Mouse (Mus musculus): Measurements from ENCODE around the gene Ctnna3. TPM values are rescaled to one million over a fixed set of nuclear protein-coding genes. Genes with fewer than 3 reads are reported as not detected.
"Not testable (repeated sequence)": the region's sequence is repeated elsewhere in the genome, so short reads cannot be mapped to it uniquely, and the experiment has no call there.

The Ctnna3 gene
- polyA plus RNA-seq, 1 experiment from 2014 or later: 0.90 TPM

- no peak overlapping the region for H3K4me3 ChIP-seq
- 71% methylated on average over 9 of the region's 9 CpGs for WGBS
- H3K27ac ChIP-seq: no peak overlapping the region
- H3K9ac ChIP-seq: no peak overlapping the region
- H3K4me2 ChIP-seq: no peak overlapping the region
- H3K9me3 ChIP-seq: no peaks in the 10 kb centered on the region
- no peak for ATAC-seq (ENCODE audit: insufficient number of reproducible peaks, insufficient read depth, low FRiP score, low TSS enrichment, low read depth)
- no peaks in the 10 kb centered on the region for H3K4me1 ChIP-seq
- H3K27me3 ChIP-seq: no peaks in the 10 kb centered on the region
- no peaks in the 10 kb centered on the region for H3K36me3 ChIP-seq
Measured at GRCm38 (mm10) chr10:64718036-64718435, 1288.1 kb downstream of the Ctnna3 start.

DNA sequence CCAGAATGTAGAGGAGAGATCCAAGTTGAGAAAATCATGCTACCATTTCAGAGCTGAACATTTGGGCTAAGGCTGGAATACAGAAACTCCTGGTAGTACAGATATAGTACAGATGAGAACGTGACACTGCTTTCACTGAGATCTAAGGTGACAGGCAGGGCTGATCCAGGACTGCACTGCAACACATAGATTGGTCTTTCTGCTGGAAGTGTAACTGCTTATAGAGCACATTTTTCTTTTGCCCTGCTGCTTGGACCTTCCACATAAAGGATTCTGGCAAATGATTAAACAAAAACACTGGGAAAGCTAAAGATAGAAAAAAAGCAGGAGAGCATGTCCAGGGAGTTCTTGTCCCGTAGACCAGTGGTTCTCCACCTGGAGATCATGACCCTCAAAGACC, 1305.8 kb downstream of the Ctnna3 start:
- ATAC-seq (ENCODE audit: insufficient number of reproducible peaks, insufficient read depth, low FRiP score, low TSS enrichment, low read depth): no peak
- 84% methylated on average over 2 of the region's 2 CpGs for WGBS

DNA sequence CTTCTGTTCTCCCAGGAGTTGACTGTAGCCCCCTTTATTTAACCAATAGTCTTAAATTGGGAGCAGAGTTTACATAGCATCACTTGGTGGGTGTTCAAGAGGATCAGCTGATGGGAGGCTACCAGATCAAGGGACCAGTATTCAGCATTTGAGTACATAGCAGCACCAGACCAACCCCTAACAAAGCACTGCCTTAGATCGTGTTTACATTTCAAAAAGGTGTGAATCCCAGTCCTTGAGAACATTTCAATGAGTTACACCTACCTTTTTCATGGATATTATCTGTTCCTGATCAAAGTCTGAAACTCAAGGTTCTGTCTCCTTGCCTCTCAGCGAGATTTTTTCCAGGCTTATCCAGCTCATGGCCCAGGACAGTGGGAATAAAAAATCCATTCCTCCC, 1306.7 kb downstream of the Ctnna3 start:
- WGBS: 41% methylated on average over 2 of the region's 2 CpGs
- H3K4me3 ChIP-seq: no peak overlapping the region
- no peak for ATAC-seq (ENCODE audit: insufficient number of reproducible peaks, insufficient read depth, low FRiP score, low TSS enrichment, low read depth)
- no peak overlapping the region for H3K9ac ChIP-seq
- no peaks in the 10 kb centered on the region for H3K4me1 ChIP-seq
- no peaks in the 10 kb centered on the region for H3K9me3 ChIP-seq
- H3K27ac ChIP-seq: no peak overlapping the region
- H3K36me3 ChIP-seq: no peaks in the 10 kb centered on the region
- H3K27me3 ChIP-seq: no peaks in the 10 kb centered on the region
- H3K4me2 ChIP-seq: no peak overlapping the region

More for the DNA sequence above, 1305.8 kb downstream of the Ctnna3 start:
- Histone ChIP-seq H3K9ac (no peak overlapping the region), H3K27ac (no peak overlapping the region), H3K4me1 (no peaks in the 10 kb centered on the region), H3K4me2 (no peak overlapping the region), H3K27me3 (no peaks in the 10 kb centered on the region), H3K36me3 (no peaks in the 10 kb centered on the region), H3K9me3 (no peaks in the 10 kb centered on the region), H3K4me3 (no peak overlapping the region)

- not testable (repeated sequence) for H3K9ac ChIP-seq; H3K27me3 ChIP-seq; H3K36me3 ChIP-seq; H3K4me3 ChIP-seq; ATAC-seq (ENCODE audit: insufficient number of reproducible peaks, insufficient read depth, low FRiP score, low TSS enrichment, low read depth); H3K4me1 ChIP-seq; H3K9me3 ChIP-seq; H3K4me2 ChIP-seq; H3K27ac ChIP-seq
- 85% methylated on average over 11 of the region's 11 CpGs for WGBS
Measured at GRCm38 (mm10) chr10:64741721-64742120, 1311.8 kb downstream of the Ctnna3 start.

- H3K4me2 ChIP-seq; H3K36me3 ChIP-seq; H3K9me3 ChIP-seq; H3K4me1 ChIP-seq; ATAC-seq (ENCODE audit: insufficient number of reproducible peaks, insufficient read depth, low FRiP score, low TSS enrichment, low read depth); H3K27ac ChIP-seq; H3K4me3 ChIP-seq; H3K9ac ChIP-seq; H3K27me3 ChIP-seq: not testable (repeated sequence)
- 29% methylated on average over 3 of the region's 3 CpGs for WGBS
Measured at GRCm38 (mm10) chr10:64744099-64744498, 1314.2 kb downstream of the Ctnna3 start.

- Histone ChIP-seq H3K27ac (no peak overlapping the region), H3K36me3 (no peaks in the 10 kb centered on the region), H3K9ac (no peak overlapping the region), H3K4me2 (no peak overlapping the region), H3K4me1 (no peaks in the 10 kb centered on the region), H3K27me3 (no peaks in the 10 kb centered on the region), H3K9me3 (no peaks in the 10 kb centered on the region), H3K4me3 (no peak overlapping the region)
- no peak for ATAC-seq (ENCODE audit: insufficient number of reproducible peaks, insufficient read depth, low FRiP score, low TSS enrichment, low read depth)
Measured at GRCm38 (mm10) chr10:64748651-64749050, 1318.8 kb downstream of the Ctnna3 start.

- H3K27me3 ChIP-seq: no peaks in the 10 kb centered on the region
- no peak overlapping the region for H3K9ac ChIP-seq
- no peaks in the 10 kb centered on the region for H3K9me3 ChIP-seq
- H3K4me1 ChIP-seq: no peaks in the 10 kb centered on the region
- H3K4me2 ChIP-seq: no peak overlapping the region
- H3K27ac ChIP-seq: no peak overlapping the region
- H3K36me3 ChIP-seq: no peaks in the 10 kb centered on the region
- WGBS: 34% methylated on average over 5 of the region's 5 CpGs
- no peak for ATAC-seq (ENCODE audit: insufficient number of reproducible peaks, insufficient read depth, low FRiP score, low TSS enrichment, low read depth)
- H3K4me3 ChIP-seq: no peak overlapping the region
Measured at GRCm38 (mm10) chr10:64750791-64751190, 1320.9 kb downstream of the Ctnna3 start.

GRCm38 (mm10) chr10:64836315-64836714, 1406.4 kb downstream of the Ctnna3 start:
- no peak for ATAC-seq (ENCODE audit: insufficient number of reproducible peaks, insufficient read depth, low FRiP score, low TSS enrichment, low read depth)
- 91% methylated on average over 1 of the region's 1 CpGs for WGBS
- H3K9ac ChIP-seq: no peak overlapping the region

GRCm38 (mm10) chr10:64861439-64861838, 1431.5 kb downstream of the Ctnna3 start:
- Histone ChIP-seq H3K4me2 (no peak overlapping the region), H3K4me3 (no peak overlapping the region), H3K4me1 (no peaks in the 10 kb centered on the region), H3K9me3 (no peaks in the 10 kb centered on the region), H3K27ac (no peak overlapping the region), H3K27me3 (no peaks in the 10 kb centered on the region), H3K9ac (no peak overlapping the region), H3K36me3 (no peaks in the 10 kb centered on the region)
- WGBS: 81% methylated on average over 2 of the region's 2 CpGs
- ATAC-seq (ENCODE audit: insufficient number of reproducible peaks, insufficient read depth, low FRiP score, low TSS enrichment, low read depth): no peak

More at GRCm38 (mm10) chr10:64836315-64836714, 1406.4 kb downstream of the Ctnna3 start:
- Histone ChIP-seq H3K36me3 (no peaks in the 10 kb centered on the region), H3K4me2 (no peak overlapping the region), H3K4me3 (no peak overlapping the region), H3K27me3 (no peaks in the 10 kb centered on the region), H3K9me3 (no peaks in the 10 kb centered on the region), H3K27ac (no peak overlapping the region), H3K4me1 (no peaks in the 10 kb centered on the region)

GRCm38 (mm10) chr10:64870888-64871287, 1441.0 kb downstream of the Ctnna3 start:
- Histone ChIP-seq H3K4me2 (no peak overlapping the region), H3K4me3 (no peak overlapping the region), H3K27ac (no peak overlapping the region), H3K27me3 (no peaks in the 10 kb centered on the region), H3K9ac (no peak overlapping the region), H3K36me3 (no peaks in the 10 kb centered on the region), H3K9me3 (no peaks in the 10 kb centered on the region; the same call in 1 of the 2 replicates), H3K4me1 (no peaks in the 10 kb centered on the region)
- ATAC-seq (ENCODE audit: insufficient number of reproducible peaks, insufficient read depth, low FRiP score, low TSS enrichment, low read depth): no peak
- 57% methylated on average over 3 of the region's 3 CpGs for WGBS

DNA sequence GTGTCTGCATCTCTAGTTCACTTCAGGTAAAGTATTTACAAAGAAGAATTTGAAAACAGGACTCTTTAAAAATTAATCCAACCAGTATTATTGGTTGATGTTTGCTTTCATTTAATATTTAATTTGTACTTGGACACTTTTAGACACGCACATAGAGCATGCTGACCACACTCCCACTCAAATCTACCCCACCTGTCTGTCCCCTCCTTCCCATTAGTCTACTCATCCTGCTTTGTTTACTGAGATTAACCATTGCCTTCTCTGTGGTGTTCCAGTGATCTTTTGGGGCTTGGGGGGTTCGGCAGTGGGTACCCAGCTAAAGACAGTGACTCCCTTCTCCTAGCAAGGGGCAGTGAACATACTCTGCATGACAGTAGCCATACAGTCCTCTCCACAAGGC, 1446.6 kb downstream of the Ctnna3 start:
- no peak overlapping the region for H3K4me3 ChIP-seq
- H3K9me3 ChIP-seq: no peaks in the 10 kb centered on the region
- H3K36me3 ChIP-seq: no peaks in the 10 kb centered on the region
- 71% methylated on average over 2 of the region's 2 CpGs for WGBS
- H3K27me3 ChIP-seq: no peaks in the 10 kb centered on the region
- ATAC-seq (ENCODE audit: insufficient number of reproducible peaks, insufficient read depth, low FRiP score, low TSS enrichment, low read depth): no peak
- no peak overlapping the region for H3K4me2 ChIP-seq
- 0 out of 2 replicates have a peak, but pooled peaks cover 2% of the 10 kb centered on the region for H3K4me1 ChIP-seq
- H3K9ac ChIP-seq: no peak overlapping the region
- H3K27ac ChIP-seq: no peak overlapping the region

DNA sequence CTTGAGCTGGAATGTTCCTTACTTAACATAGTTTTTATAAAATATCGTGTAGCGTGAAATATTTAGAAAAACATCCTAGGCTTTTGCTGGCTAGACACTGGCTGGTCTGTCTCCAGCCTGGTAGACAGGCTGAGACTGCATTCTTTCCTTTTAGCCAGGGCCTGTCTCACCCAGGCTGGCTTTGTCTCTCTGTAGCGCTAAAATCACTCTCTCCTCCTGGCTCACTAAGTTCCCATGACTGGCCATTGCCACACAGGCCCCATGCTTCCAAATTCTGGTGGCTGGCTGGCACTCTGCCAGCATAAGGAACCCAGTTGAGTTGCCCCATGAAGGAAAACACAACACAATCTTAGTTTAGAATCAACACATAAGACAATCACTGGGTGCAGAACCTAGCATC, 1450.0 kb downstream of the Ctnna3 start:
- no peak overlapping the region for H3K9ac ChIP-seq
- ATAC-seq (ENCODE audit: insufficient number of reproducible peaks, insufficient read depth, low FRiP score, low TSS enrichment, low read depth): 0 out of 2 replicates have a peak, but pooled peaks have one; percentile 37
- 51% methylated on average over 3 of the region's 3 CpGs for WGBS
- H3K4me2 ChIP-seq: no peak overlapping the region
- H3K27ac ChIP-seq: 0 out of 2 replicates have a peak overlapping the region, but pooled peaks have one; percentile 39
- H3K4me1 ChIP-seq: 0 out of 2 replicates have a peak, but pooled peaks cover 2% of the 10 kb centered on the region
- H3K36me3 ChIP-seq: no peaks in the 10 kb centered on the region
- H3K27me3 ChIP-seq: no peaks in the 10 kb centered on the region
- no peak overlapping the region for H3K4me3 ChIP-seq
- no peaks in the 10 kb centered on the region for H3K9me3 ChIP-seq

DNA sequence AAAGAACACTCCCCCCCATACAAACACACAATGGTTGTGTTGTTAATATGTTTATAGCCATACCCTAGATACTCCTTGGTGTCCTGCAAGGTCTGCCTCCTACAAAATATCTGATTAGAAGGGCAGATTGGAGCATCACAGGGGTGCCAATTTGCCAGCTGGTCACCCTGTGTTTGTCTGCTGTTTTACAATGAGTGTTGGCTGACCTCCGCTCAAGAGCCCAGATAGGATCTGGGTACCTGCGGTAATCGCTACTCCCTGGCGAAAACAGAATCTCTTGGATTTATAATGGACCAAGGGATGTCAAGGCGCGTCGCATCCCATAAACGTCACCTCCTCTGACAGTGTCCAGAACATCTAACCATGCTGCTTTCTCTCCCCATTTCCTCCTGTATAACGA, 1457.0 kb downstream of the Ctnna3 start:
- Histone ChIP-seq H3K4me2 (no peak overlapping the region), H3K9ac (no peak overlapping the region), H3K4me1 (no peaks in the 10 kb centered on the region), H3K9me3 (no peaks in the 10 kb centered on the region), H3K4me3 (no peak overlapping the region), H3K27me3 (no peaks in the 10 kb centered on the region), H3K36me3 (no peaks in the 10 kb centered on the region), H3K27ac (no peak overlapping the region)
- ATAC-seq (ENCODE audit: insufficient number of reproducible peaks, insufficient read depth, low FRiP score, low TSS enrichment, low read depth): no peak
- WGBS: 90% methylated on average over 9 of the region's 9 CpGs
